Mouse (Mus musculus): Measurements from ENCODE around the gene Spata16. TPM values are rescaled to one million over a fixed set of nuclear protein-coding genes. Genes with fewer than 3 reads are reported as not detected.

Spata16 gene
- polyA plus RNA-seq, 1 experiment, result not detected

- WGBS, result 92% methylated on average over 5 of the region's 5 CpGs
- Histone ChIP-seq H3K4me3 (ENCODE audit: insufficient read depth, low read depth, low read length) (no peak overlapping the region), H3K27ac (ENCODE audit: insufficient read depth, low read depth, low read length) (no peak overlapping the region), H3K4me1 (ENCODE audit: control insufficient read depth, insufficient read depth, low read length) (peaks cover 2% of the 10 kb centered on the region; the same call in 1 of the 2 replicates)
- TF ChIP-seq POLR2A (IDR thresholded peaks at IDR 0.05; ENCODE audit: insufficient read depth, low read depth, low read length) (no peak), CTCF (IDR thresholded peaks at IDR 0.05; ENCODE audit: insufficient read depth, low read depth, low read length) (no peak)
Measured at GRCm38 (mm10) chr3:26815764-26816163, 178.3 kb downstream of the Spata16 start.

GRCm38 (mm10) chr3:26819398-26819797 is 182.0 kb downstream of the Spata16 start:
- 58% methylated on average over 5 of the region's 5 CpGs for WGBS
- peaks cover 2% of the 10 kb centered on the region; the same call in 1 of the 2 replicates for H3K4me1 ChIP-seq (ENCODE audit: control insufficient read depth, insufficient read depth, low read length)
- no peak overlapping the region for H3K27ac ChIP-seq (ENCODE audit: insufficient read depth, low read depth, low read length)
- H3K4me3 ChIP-seq (ENCODE audit: insufficient read depth, low read depth, low read length), result no peak overlapping the region
- TF ChIP-seq CTCF (IDR thresholded peaks at IDR 0.05; ENCODE audit: insufficient read depth, low read depth, low read length) (no peak), POLR2A (IDR thresholded peaks at IDR 0.05; ENCODE audit: insufficient read depth, low read depth, low read length) (no peak)

- Histone ChIP-seq H3K27ac (ENCODE audit: insufficient read depth, low read depth, low read length) (no peak overlapping the region), H3K4me3 (ENCODE audit: insufficient read depth, low read depth, low read length) (no peak overlapping the region), H3K4me1 (ENCODE audit: control insufficient read depth, insufficient read depth, low read length) (no peaks in the 10 kb centered on the region)
- WGBS, result 78% methylated on average over 7 of the region's 7 CpGs
- TF ChIP-seq CTCF (IDR thresholded peaks at IDR 0.05; ENCODE audit: insufficient read depth, low read depth, low read length), result no peak
- no peak for TF ChIP-seq POLR2A (IDR thresholded peaks at IDR 0.05; ENCODE audit: insufficient read depth, low read depth, low read length)
Measured at GRCm38 (mm10) chr3:26826958-26827839, 189.8 kb downstream of the Spata16 start.

DNA sequence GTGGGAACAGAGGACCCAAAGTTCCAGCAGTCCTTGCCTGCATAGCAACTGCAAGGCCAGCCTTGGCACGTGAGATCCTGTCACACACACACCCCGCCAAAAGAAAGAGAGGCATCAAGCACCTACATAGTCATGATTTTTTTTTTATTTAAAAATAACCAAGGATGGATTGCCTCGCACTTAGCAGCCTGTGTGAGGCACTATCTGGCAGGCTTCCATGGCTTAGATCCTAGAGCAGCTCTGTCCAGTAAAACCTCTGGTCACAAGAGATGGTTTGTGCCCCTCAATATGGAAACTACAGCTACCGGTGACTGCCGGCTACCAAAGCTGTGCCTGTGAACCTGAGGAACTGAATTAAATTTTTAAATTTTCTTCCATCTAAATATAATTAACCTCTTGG is 195.5 kb downstream of the Spata16 start:
- WGBS, result 83% methylated on average over 5 of the region's 5 CpGs
- no peak for TF ChIP-seq CTCF (IDR thresholded peaks at IDR 0.05; ENCODE audit: insufficient read depth, low read depth, low read length)
- TF ChIP-seq POLR2A (IDR thresholded peaks at IDR 0.05; ENCODE audit: insufficient read depth, low read depth, low read length), result no peak
- 0 out of 2 replicates have a peak, but pooled peaks cover 3% of the 10 kb centered on the region for H3K4me1 ChIP-seq (ENCODE audit: control insufficient read depth, insufficient read depth, low read length)
- no peak overlapping the region for H3K4me3 ChIP-seq (ENCODE audit: insufficient read depth, low read depth, low read length)
- no peak overlapping the region for H3K27ac ChIP-seq (ENCODE audit: insufficient read depth, low read depth, low read length)

DNA sequence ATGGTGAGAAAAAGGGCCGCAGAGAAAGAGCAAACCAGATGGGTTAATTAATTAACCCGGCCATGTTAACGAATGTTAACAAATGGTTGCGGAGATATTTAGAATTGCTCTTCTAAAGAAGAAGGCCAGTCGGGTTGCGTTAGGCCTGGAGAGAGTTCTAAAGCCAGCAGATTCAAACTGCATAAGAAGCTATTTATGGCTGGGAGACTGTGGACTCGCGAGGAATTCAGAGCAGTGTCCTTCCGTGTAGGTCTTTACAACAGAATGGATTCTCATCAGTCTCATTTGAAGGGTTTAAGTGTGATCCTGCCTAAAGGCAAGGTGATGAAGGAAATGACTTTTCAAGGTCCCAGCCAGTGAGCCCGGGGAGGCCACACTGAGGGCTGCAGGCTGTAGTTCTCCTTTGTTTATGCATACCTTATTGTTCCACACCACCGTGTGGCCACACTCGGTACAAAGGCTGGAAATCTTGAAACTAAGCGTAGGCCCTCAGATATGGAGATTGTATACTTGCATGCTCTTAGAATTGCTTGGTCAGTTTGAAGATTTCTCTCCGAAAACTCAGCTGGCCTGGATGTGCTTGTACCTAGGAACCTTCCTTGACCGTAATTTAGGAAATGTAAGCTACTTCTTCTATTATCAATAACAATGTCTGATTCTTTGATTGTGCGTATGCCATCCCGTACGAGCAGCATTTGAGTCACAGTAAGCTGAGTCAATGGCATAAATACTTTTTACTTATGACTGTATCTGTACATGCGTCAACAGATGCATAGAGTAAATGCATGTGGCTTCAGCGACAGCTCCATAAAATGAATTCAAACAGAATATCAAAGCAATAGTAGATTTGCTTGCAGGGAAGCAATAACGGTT is 197.0 kb downstream of the Spata16 start:
- no peak for TF ChIP-seq POLR2A (IDR thresholded peaks at IDR 0.05; ENCODE audit: insufficient read depth, low read depth, low read length)
- no peak for TF ChIP-seq CTCF (IDR thresholded peaks at IDR 0.05; ENCODE audit: insufficient read depth, low read depth, low read length)
- H3K27ac ChIP-seq (ENCODE audit: insufficient read depth, low read depth, low read length), result no peak overlapping the region
- H3K4me1 ChIP-seq (ENCODE audit: control insufficient read depth, insufficient read depth, low read length), result 0 out of 2 replicates have a peak, but pooled peaks cover 3% of the 10 kb centered on the region
- no peak overlapping the region for H3K4me3 ChIP-seq (ENCODE audit: insufficient read depth, low read depth, low read length)
- 67% methylated on average over 21 of the region's 21 CpGs for WGBS

DNA sequence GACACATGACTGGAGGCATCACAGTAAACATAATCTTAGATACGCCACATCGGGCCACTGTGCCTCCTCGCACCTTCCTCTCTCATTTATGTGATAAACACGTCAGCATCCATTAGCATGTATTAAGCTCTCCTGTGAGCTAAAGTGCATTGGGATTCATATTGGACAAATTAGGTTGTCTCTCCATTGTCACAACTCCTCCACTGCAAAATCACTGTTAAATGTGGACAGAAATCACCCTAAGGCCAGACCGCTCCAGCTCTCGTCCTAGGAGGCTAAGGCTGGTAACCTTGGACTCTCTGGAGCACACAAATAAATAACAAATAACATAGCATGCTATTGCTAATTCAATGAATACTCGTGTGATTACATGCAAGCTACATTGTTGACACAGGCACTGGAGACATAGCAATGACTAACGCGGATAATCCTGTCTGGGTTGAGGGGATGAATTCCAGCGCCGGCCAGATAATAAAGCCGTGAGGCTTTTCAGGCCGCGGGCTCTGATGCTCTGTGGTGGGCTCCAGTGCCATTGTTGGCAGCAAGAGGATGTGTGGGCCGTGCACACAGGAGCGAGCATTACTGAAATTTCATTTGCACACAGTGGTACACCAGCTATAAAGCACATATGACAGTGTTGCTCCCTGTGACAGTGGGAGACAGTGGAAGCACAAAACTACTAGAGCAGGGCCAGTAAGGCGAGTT is 197.8 kb downstream of the Spata16 start:
- TF ChIP-seq POLR2A (IDR thresholded peaks at IDR 0.05; ENCODE audit: insufficient read depth, low read depth, low read length) (no peak), CTCF (IDR thresholded peaks at IDR 0.05; ENCODE audit: insufficient read depth, low read depth, low read length) (no peak)
- Histone ChIP-seq H3K4me1 (ENCODE audit: control insufficient read depth, insufficient read depth, low read length) (0 out of 2 replicates have a peak, but pooled peaks cover 3% of the 10 kb centered on the region), H3K4me3 (ENCODE audit: insufficient read depth, low read depth, low read length) (no peak overlapping the region), H3K27ac (ENCODE audit: insufficient read depth, low read depth, low read length) (no peak overlapping the region)
- WGBS, result 81% methylated on average over 17 of the region's 17 CpGs

GRCm38 (mm10) chr3:26845041-26845440 is 207.6 kb downstream of the Spata16 start:
- no peak for TF ChIP-seq CTCF (IDR thresholded peaks at IDR 0.05; ENCODE audit: insufficient read depth, low read depth, low read length)
- no peak for TF ChIP-seq POLR2A (IDR thresholded peaks at IDR 0.05; ENCODE audit: insufficient read depth, low read depth, low read length)
- WGBS, result 59% methylated on average over 3 of the region's 3 CpGs
- Histone ChIP-seq H3K4me3 (ENCODE audit: insufficient read depth, low read depth, low read length) (no peak overlapping the region), H3K27ac (ENCODE audit: insufficient read depth, low read depth, low read length) (no peak overlapping the region), H3K4me1 (ENCODE audit: control insufficient read depth, insufficient read depth, low read length) (no peaks in the 10 kb centered on the region)

GRCm38 (mm10) chr3:26847935-26848334 is 210.5 kb downstream of the Spata16 start:
- Histone ChIP-seq H3K4me3 (ENCODE audit: insufficient read depth, low read depth, low read length) (no peak overlapping the region), H3K27ac (ENCODE audit: insufficient read depth, low read depth, low read length) (no peak overlapping the region), H3K4me1 (ENCODE audit: control insufficient read depth, insufficient read depth, low read length) (peaks cover 3% of the 10 kb centered on the region; the same call in 1 of the 2 replicates)
- TF ChIP-seq CTCF (IDR thresholded peaks at IDR 0.05; ENCODE audit: insufficient read depth, low read depth, low read length) (no peak), POLR2A (IDR thresholded peaks at IDR 0.05; ENCODE audit: insufficient read depth, low read depth, low read length) (no peak)
- WGBS, result 80% methylated on average over 5 of the region's 5 CpGs
